Mouse (Mus musculus) bone marrow macrophage, adult 2 months (primary cell): ENCODE results near the gene Cradd.

Source experiments
- CTCF ChIP-seq: IDR thresholded peaks from 2 replicates; pipeline ENCODE4 v1.5.1; 2012; ENCODE audit warnings: low read depth, mild to moderate bottlenecking, low read length, moderate library complexity
- POLR2A ChIP-seq: IDR thresholded peaks from 2 replicates; pipeline ENCODE4 v1.6.1; 2012; ENCODE audit warnings: mild to moderate bottlenecking, low read depth, low read length, borderline replicate concordance

GRCm38 (mm10) chr10:95182405-95182804, 141.5 kb downstream of the Cradd start:
- no peak for TF ChIP-seq CTCF
- TF ChIP-seq POLR2A, result no peak
